ENCODE assay signal across 10 mouse cellular contexts in the genomic region with DNA sequence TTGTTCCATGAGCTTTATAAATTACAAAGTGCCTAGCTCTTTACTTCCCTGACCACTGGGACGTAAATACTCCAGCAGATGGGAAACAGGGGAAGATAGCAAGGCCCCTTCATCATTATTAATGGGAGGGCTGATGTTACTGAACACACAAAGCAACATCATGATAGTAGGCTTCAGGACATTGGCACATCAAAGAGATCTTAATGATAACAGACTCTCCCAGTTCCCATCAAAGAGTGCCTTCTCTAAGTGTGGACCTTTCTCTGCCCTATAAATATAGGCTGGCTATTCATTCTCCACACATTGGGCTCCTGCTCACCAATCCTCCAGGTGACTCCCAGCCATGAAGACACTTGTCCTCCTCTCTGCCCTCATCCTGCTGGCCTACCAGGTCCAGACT. TPM values are rescaled to one million over a fixed set of nuclear protein-coding genes. Genes with fewer than 3 reads are reported as not detected.
DNase-seq lines count a peak whose midpoint lies in the region; TF ChIP-seq lines count a peak whose summit lies in the region.
"Not testable (repeated sequence)": the region's sequence is repeated elsewhere in the genome, so short reads cannot be mapped to it uniquely, and the experiment has no call there.
"Had no signal": no experiment of that assay in that cellular context is flagged by ENCODE, and none has a peak within 500 bp of the region (broad histone marks: within the 10 kb centered on the region; RNA-seq: fewer than 3 reads in every experiment).

Gene Defa22 (plus strand): TSS at position 301 of the 400 bp plus-strand sequence.

- H3K4me3 ChIP-seq in small intestine, adult 2 months (ENCODE audit: low read depth, low read length) = not testable (repeated sequence)

- H3K36me3 ChIP-seq in small intestine, adult 2 months (ENCODE audit: control insufficient read depth, insufficient read depth, low read length) = not testable (repeated sequence)

- TF ChIP-seq POLR2A in small intestine, adult 2 months (IDR thresholded peaks at IDR 0.05; ENCODE audit: low read depth, low read length) = not testable (repeated sequence)

- H3K4me1 ChIP-seq in small intestine, adult 2 months (ENCODE audit: control insufficient read depth, insufficient read depth, insufficient read length, low read length) = not testable (repeated sequence)

- H3K27me3 ChIP-seq in small intestine, adult 2 months (ENCODE audit: control insufficient read depth, insufficient read depth, low read length) = not testable (repeated sequence)

- not testable (repeated sequence) for H3K27ac ChIP-seq in small intestine, adult 2 months (ENCODE audit: insufficient read depth, low read depth, low read length)

- WGBS in large intestine, adult 2 months = no CpG with 5 or more reads among the region's 1 CpGs
- WGBS in small intestine, adult 2 months = no CpG with 5 or more reads among the region's 1 CpGs

- not testable (repeated sequence) for DNase-seq in large intestine, adult 2 months (ENCODE audit: low read depth, low spot score)

- not testable (repeated sequence) for TF ChIP-seq CTCF in small intestine, adult 2 months (IDR thresholded peaks at IDR 0.05; ENCODE audit: extremely low read depth, insufficient read length, insufficient replicate concordance, low read depth, low read length)

RNA-seq across cellular contexts. Expression of gene Defa22, which starts in this region (rescaled TPM):
- 19.9 and 10,493 TPM in 2 replicates for polyA plus RNA-seq in large intestine, adult 2 months (2012; rRNA removed)
- polyA plus RNA-seq in small intestine, adult 2 months (2012; rRNA removed) = 36.0 and 3,821 TPM in 2 replicates
- polyA plus RNA-seq: activated CD4-positive, CD25-positive, alpha-beta regulatory T cell, adult 4 months; adrenal gland, adult 2 months; brain, embryonic 14.5 days; C2C12; CD4-positive, CD25-positive, alpha-beta regulatory T cell, adult 4 months; cerebellum, adult 2 months; G1E; Patski had no signal
